Mouse (Mus musculus): ENCODE results near the gene Plk1. TPM values are rescaled to one million over a fixed set of nuclear protein-coding genes. Genes with fewer than 3 reads are reported as not detected.

The Plk1 gene
- total RNA-seq (2022): under 1 TPM in 1 of 4 experiments, not detected in 3; 0.13 TPM

- peak; percentile 13 to 38 for DNase-seq (ENCODE audit: low spot score in 2 of 2)
Observed at GRCm38 (mm10) chr7:122158915-122159902, at the start of gene Plk1. Plk1 (plus strand) TSS chr7:122159439.

GRCm38 (mm10) chr7:122123518-122123917 lies 35.7 kb upstream of the Plk1 start:
- DNase-seq (ENCODE audit: low spot score in 2 of 2): no peak

GRCm38 (mm10) chr7:122125636-122126035 lies 33.6 kb upstream of the Plk1 start:
- DNase-seq (ENCODE audit: low spot score in 2 of 2): no peak

GRCm38 (mm10) chr7:122126946-122127345 lies 32.3 kb upstream of the Plk1 start:
- no peak for DNase-seq (ENCODE audit: low spot score in 2 of 2)

- DNase-seq (ENCODE audit: low spot score in 2 of 2): no peak
Observed at GRCm38 (mm10) chr7:122131834-122132233, 27.4 kb upstream of the Plk1 start.

GRCm38 (mm10) chr7:122132497-122133337 lies 26.5 kb upstream of the Plk1 start, which contains the start of the genes Palb2 and Dctn5:
Palb2 (minus strand) TSS chr7:122132985.
Dctn5 (plus strand) TSS chr7:122133041.
- DNase-seq (ENCODE audit: low spot score in 2 of 2): peak; percentile 95

GRCm38 (mm10) chr7:122133338-122133625 lies 26.0 kb upstream of the Plk1 start:
- no peak for DNase-seq (ENCODE audit: low spot score in 2 of 2)

- DNase-seq (ENCODE audit: low spot score in 2 of 2): no peak
Observed at GRCm38 (mm10) chr7:122135070-122135469, 24.2 kb upstream of the Plk1 start.

- DNase-seq (ENCODE audit: low spot score in 2 of 2): no peak
Observed at GRCm38 (mm10) chr7:122137071-122137470, 22.2 kb upstream of the Plk1 start.

GRCm38 (mm10) chr7:122138190-122138589 lies 21.0 kb upstream of the Plk1 start:
- no peak for DNase-seq (ENCODE audit: low spot score in 2 of 2)

- DNase-seq (ENCODE audit: low spot score in 2 of 2): no peak
Observed at GRCm38 (mm10) chr7:122140991-122141390, 18.2 kb upstream of the Plk1 start.

GRCm38 (mm10) chr7:122152473-122152872 lies 6.8 kb upstream of the Plk1 start:
- no peak for DNase-seq (ENCODE audit: low spot score in 2 of 2)

- DNase-seq (ENCODE audit: low spot score in 2 of 2): no peak
Observed at GRCm38 (mm10) chr7:122158488-122158887, 751 bp upstream of the Plk1 start.

- no peak for DNase-seq (ENCODE audit: low spot score in 2 of 2)
Observed at GRCm38 (mm10) chr7:122160037-122160436, 798 bp downstream of the Plk1 start.

- DNase-seq (ENCODE audit: low spot score in 2 of 2): no peak
Observed at GRCm38 (mm10) chr7:122163766-122164165, 4.5 kb downstream of the Plk1 start.

GRCm38 (mm10) chr7:122167203-122167602 lies 8.0 kb downstream of the Plk1 start:
- DNase-seq (ENCODE audit: low spot score in 2 of 2): no peak

- DNase-seq (ENCODE audit: low spot score in 2 of 2): no peak
Observed at GRCm38 (mm10) chr7:122170705-122171104, 11.5 kb downstream of the Plk1 start.

- DNase-seq (ENCODE audit: low spot score in 2 of 2): no peak
Observed at GRCm38 (mm10) chr7:122171613-122172012, 12.4 kb downstream of the Plk1 start.

GRCm38 (mm10) chr7:122180720-122181119 lies 21.5 kb downstream of the Plk1 start:
- no peak for DNase-seq (ENCODE audit: low spot score in 2 of 2)

GRCm38 (mm10) chr7:122184569-122184968 lies 25.3 kb downstream of the Plk1 start:
- no peak for DNase-seq (ENCODE audit: low spot score in 2 of 2)

GRCm38 (mm10) chr7:122186043-122186442 lies 26.8 kb downstream of the Plk1 start, which contains the start of gene Ern2:
Ern2 (minus strand) TSS chr7:122186207.
- DNase-seq (ENCODE audit: low spot score in 2 of 2): no peak

- DNase-seq (ENCODE audit: low spot score in 2 of 2): no peak
Observed at GRCm38 (mm10) chr7:122189484-122189883, 30.2 kb downstream of the Plk1 start.

Data from gastrocnemius, adult 8-10 months (tissue).